Mouse (Mus musculus): ENCODE results near the gene Zfp217.

DNA sequence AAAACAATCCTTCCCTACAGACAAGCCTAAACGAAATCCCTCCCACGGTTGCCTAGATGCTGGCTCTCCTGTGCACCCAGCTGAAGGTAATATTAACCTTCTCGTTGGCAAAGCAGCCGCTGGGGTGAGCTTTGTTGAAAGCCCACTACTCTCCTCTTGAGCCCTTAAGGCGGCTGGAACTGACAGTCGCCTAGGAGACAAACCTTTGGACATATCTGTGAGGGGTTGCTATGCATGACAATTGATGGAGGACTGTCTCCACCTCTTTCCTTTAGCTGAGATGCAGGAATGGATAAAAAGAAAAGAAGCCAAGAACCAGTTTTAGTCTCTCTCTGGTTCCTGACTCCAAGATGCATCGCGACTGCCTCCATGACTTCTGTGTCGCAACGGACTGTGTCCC, 17.7 kb upstream of the Zfp217 start:
- TF ChIP-seq CTCF (IDR thresholded peaks at IDR 0.05) (no peak), EP300 (IDR thresholded peaks at IDR 0.05; ENCODE audit: insufficient read depth, low read depth, low read length) (no peak)

All from heart, adult 2 months (tissue).